Mouse (Mus musculus): ENCODE data around the gene Tmprss13. TPM values are rescaled to one million over a fixed set of nuclear protein-coding genes. Genes with fewer than 3 reads are reported as not detected.

Gene Tmprss13
- polyA plus RNA-seq, 1 experiment from 2014 or later, result not detected

- 86% methylated on average over 2 of the region's 2 CpGs for WGBS
- H3K4me2 ChIP-seq, result no peak overlapping the region
- H3K9ac ChIP-seq, result no peak overlapping the region
- H3K36me3 ChIP-seq (replicated peaks), result no peaks in the 10 kb centered on the region
- no peak overlapping the region for H3K27ac ChIP-seq
- no peaks in the 10 kb centered on the region for H3K9me3 ChIP-seq
- H3K4me3 ChIP-seq, result no peak overlapping the region
- no peaks in the 10 kb centered on the region for H3K27me3 ChIP-seq (replicated peaks)
- no peak for ATAC-seq (replicated peaks)
- H3K4me1 ChIP-seq, result no peaks in the 10 kb centered on the region
Measured at GRCm38 (mm10) chr9:45345516-45345915, 26.6 kb downstream of the Tmprss13 start.

- WGBS, result 77% methylated on average over 6 of the region's 6 CpGs
- no peak overlapping the region for H3K4me3 ChIP-seq
- no peaks in the 10 kb centered on the region for H3K27me3 ChIP-seq (replicated peaks)
Measured at GRCm38 (mm10) chr9:45346276-45346675, 27.4 kb downstream of the Tmprss13 start.

DNA sequence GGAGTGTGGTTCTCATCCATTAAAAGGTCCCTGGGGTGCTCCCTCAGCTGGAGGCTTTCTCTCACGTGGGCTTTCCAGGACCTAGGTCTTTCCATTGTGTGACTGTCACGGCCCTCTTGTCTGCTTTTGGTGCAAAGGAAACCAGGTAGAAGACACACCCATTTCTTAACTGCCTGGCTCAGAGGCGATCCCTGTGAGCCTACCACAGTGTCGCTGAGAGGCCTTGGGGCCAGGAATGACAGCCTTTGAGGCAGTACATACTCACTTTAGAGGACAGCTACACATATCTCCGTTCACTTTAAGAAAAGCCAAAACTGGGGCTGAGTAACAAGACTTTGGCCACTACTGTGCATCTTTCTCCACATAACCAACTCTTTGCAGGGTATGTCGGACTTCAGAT, 29.7 kb downstream of the Tmprss13 start:
- Histone ChIP-seq H3K9ac (no peak overlapping the region), H3K9me3 (no peaks in the 10 kb centered on the region), H3K36me3 (replicated peaks) (no peaks in the 10 kb centered on the region), H3K4me3 (no peak overlapping the region), H3K27ac (no peak overlapping the region), H3K4me1 (no peaks in the 10 kb centered on the region), H3K27me3 (replicated peaks) (no peaks in the 10 kb centered on the region), H3K4me2 (no peak overlapping the region)
- no peak for ATAC-seq (replicated peaks)
- 82% methylated on average over 6 of the region's 6 CpGs for WGBS

More at GRCm38 (mm10) chr9:45346276-45346675, 27.4 kb downstream of the Tmprss13 start:
- H3K4me2 ChIP-seq, result no peak overlapping the region
- H3K4me1 ChIP-seq, result no peaks in the 10 kb centered on the region
- no peak overlapping the region for H3K9ac ChIP-seq
- no peaks in the 10 kb centered on the region for H3K9me3 ChIP-seq
- no peak for ATAC-seq (replicated peaks)
- no peaks in the 10 kb centered on the region for H3K36me3 ChIP-seq (replicated peaks)
- no peak overlapping the region for H3K27ac ChIP-seq

DNA sequence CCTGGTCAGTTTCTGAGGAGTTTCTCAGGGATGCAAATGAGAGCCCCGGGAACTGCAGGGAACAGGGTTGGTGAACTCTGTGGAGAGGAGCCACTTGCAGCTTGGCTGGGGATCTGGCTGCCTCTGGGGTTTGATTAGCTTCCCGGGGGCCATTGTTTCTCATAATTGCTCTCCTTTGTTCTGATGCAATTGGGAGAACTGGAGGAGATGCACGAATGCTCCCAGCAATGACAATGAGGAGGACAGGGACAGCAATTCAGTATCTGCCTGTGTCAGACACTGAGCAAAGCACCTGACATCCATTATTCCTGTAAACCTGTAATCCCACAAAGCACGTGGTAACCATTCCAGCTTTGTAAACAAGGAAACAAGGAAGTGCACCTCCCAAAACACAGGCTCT, 30.3 kb downstream of the Tmprss13 start:
- ATAC-seq (replicated peaks), result no peak
- H3K9ac ChIP-seq, result no peak overlapping the region
- H3K4me3 ChIP-seq, result no peak overlapping the region
- H3K27ac ChIP-seq, result no peak overlapping the region
- H3K4me2 ChIP-seq, result no peak overlapping the region
- no peaks in the 10 kb centered on the region for H3K9me3 ChIP-seq
- H3K4me1 ChIP-seq, result no peaks in the 10 kb centered on the region
- no peaks in the 10 kb centered on the region for H3K27me3 ChIP-seq (replicated peaks)
- H3K36me3 ChIP-seq (replicated peaks), result no peaks in the 10 kb centered on the region
- WGBS, result 26% methylated on average over 4 of the region's 4 CpGs

GRCm38 (mm10) chr9:45349851-45350250, 31.0 kb downstream of the Tmprss13 start:
- H3K4me1 ChIP-seq, result no peaks in the 10 kb centered on the region
- H3K9me3 ChIP-seq, result no peaks in the 10 kb centered on the region
- no peak for ATAC-seq (replicated peaks)
- H3K4me3 ChIP-seq, result no peak overlapping the region
- H3K27ac ChIP-seq, result no peak overlapping the region
- no peaks in the 10 kb centered on the region for H3K36me3 ChIP-seq (replicated peaks)
- 46% methylated on average over 5 of the region's 5 CpGs for WGBS
- no peak overlapping the region for H3K9ac ChIP-seq
- no peak overlapping the region for H3K4me2 ChIP-seq
- no peaks in the 10 kb centered on the region for H3K27me3 ChIP-seq (replicated peaks)

- 93% methylated on average over 2 of the region's 2 CpGs for WGBS
- Histone ChIP-seq H3K9ac (no peak overlapping the region), H3K27ac (no peak overlapping the region), H3K4me1 (no peaks in the 10 kb centered on the region), H3K9me3 (no peaks in the 10 kb centered on the region), H3K27me3 (replicated peaks) (no peaks in the 10 kb centered on the region), H3K4me3 (no peak overlapping the region), H3K36me3 (replicated peaks) (no peaks in the 10 kb centered on the region), H3K4me2 (no peak overlapping the region)
- ATAC-seq (replicated peaks), result no peak
Measured at GRCm38 (mm10) chr9:45355192-45355591, 36.3 kb downstream of the Tmprss13 start.

- Histone ChIP-seq H3K9me3 (no peaks in the 10 kb centered on the region), H3K4me3 (no peak overlapping the region), H3K4me2 (no peak overlapping the region), H3K27ac (no peak overlapping the region), H3K36me3 (replicated peaks) (no peaks in the 10 kb centered on the region), H3K4me1 (no peaks in the 10 kb centered on the region), H3K27me3 (replicated peaks) (no peaks in the 10 kb centered on the region), H3K9ac (no peak overlapping the region)
- 82% methylated on average over 7 of the region's 7 CpGs for WGBS
- ATAC-seq (replicated peaks), result no peak
Measured at GRCm38 (mm10) chr9:45358356-45358755, 39.5 kb downstream of the Tmprss13 start.

DNA sequence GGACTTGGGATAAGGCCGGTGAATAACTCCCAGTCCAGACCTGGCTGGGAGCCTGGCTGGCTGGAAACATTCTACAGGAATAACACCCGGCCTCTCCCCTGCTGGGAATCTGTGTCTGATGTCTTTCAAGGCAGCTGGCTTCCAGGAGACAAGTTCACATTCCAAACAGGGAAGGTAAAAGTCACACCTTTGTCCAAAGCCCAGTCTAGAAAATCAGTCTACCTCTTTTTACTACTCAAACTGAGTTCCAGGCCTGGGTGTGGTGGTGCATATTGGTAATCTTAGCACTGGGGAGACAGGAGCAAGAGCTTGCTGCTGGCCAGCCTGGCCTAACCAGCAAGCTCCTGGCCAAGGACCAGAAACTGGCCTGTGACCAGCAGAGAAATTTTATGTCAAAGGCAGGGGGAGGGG, 43.2 kb downstream of the Tmprss13 start:
- H3K9ac ChIP-seq, result no peak overlapping the region
- H3K36me3 ChIP-seq (replicated peaks), result no peaks in the 10 kb centered on the region
- no peaks in the 10 kb centered on the region for H3K27me3 ChIP-seq (replicated peaks)
- no peak overlapping the region for H3K4me2 ChIP-seq
- H3K4me1 ChIP-seq, result no peaks in the 10 kb centered on the region
- H3K4me3 ChIP-seq, result no peak overlapping the region
- H3K27ac ChIP-seq, result no peak overlapping the region
- ATAC-seq (replicated peaks), result no peak
- H3K9me3 ChIP-seq, result no peaks in the 10 kb centered on the region
- 36% methylated on average over 2 of the region's 2 CpGs for WGBS

GRCm38 (mm10) chr9:45363639-45364214, 44.8 kb downstream of the Tmprss13 start:
- no peak overlapping the region for H3K4me3 ChIP-seq
- WGBS, result 51% methylated on average over 7 of the region's 7 CpGs
- H3K9me3 ChIP-seq, result no peaks in the 10 kb centered on the region
- no peak overlapping the region for H3K27ac ChIP-seq
- H3K27me3 ChIP-seq (replicated peaks), result no peaks in the 10 kb centered on the region
- no peak overlapping the region for H3K4me2 ChIP-seq
- ATAC-seq (replicated peaks), result no peak
- H3K9ac ChIP-seq, result no peak overlapping the region
- H3K4me1 ChIP-seq, result no peaks in the 10 kb centered on the region
- no peaks in the 10 kb centered on the region for H3K36me3 ChIP-seq (replicated peaks)

DNA sequence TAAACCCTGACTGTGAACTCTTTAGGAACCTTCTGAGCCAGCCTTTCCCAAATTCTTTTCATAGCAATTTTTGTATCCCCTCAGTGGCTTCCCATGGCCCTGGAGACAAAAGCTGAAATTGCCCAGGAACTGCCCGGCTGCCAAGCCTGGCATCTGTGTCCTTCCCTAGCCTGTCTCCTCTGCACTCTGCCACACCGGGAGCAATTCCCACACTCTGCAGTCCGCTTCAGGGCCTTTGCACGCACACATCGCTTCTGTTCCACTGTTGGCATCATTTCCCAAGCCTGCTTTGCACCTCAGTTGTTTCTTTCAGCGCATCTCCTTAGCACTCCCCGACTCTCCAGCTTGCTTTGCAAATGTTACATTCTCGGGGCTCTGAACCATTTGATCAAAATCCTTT, 48.8 kb downstream of the Tmprss13 start:
- H3K36me3 ChIP-seq (replicated peaks), result no peaks in the 10 kb centered on the region
- no peak overlapping the region for H3K27ac ChIP-seq
- peaks cover 20% of the 10 kb centered on the region for H3K4me1 ChIP-seq
- WGBS, result 82% methylated on average over 8 of the region's 8 CpGs
- H3K4me2 ChIP-seq, result no peak overlapping the region
- H3K9ac ChIP-seq, result no peak overlapping the region
- ATAC-seq (replicated peaks), result no peak
- no peaks in the 10 kb centered on the region for H3K27me3 ChIP-seq (replicated peaks)
- no peak overlapping the region for H3K4me3 ChIP-seq
- no peaks in the 10 kb centered on the region for H3K9me3 ChIP-seq

DNA sequence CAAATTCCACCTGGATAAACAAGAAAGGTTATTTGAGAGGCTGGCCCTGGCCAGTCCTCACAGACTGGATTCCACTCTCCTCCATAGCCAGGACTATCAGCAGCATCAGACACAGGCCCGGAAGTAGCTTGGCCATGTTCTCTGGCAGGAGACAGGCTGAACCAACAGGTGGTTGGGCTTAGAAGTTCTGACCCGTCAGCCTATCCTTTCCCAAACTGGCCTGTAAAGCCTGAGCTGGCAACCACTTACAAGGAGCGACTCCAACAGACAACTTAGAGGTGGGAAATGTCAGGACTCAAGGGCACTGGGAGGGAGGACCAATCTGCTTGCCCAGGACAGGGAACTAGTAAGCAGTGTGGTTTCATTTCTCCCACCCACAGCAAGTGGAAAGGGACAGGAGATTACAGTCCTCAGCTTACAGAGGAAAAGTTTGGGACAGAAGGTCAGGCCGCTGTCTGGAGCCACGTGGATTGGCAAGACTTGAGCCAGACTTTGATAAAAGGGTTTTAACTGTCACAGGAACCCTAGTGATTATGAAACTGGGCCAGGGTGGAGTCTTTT, 49.5 kb downstream of the Tmprss13 start:
- Histone ChIP-seq H3K4me1 (peaks cover 26% of the 10 kb centered on the region), H3K9ac (no peak overlapping the region), H3K4me2 (no peak overlapping the region), H3K9me3 (no peaks in the 10 kb centered on the region), H3K36me3 (replicated peaks) (no peaks in the 10 kb centered on the region), H3K27me3 (replicated peaks) (no peaks in the 10 kb centered on the region), H3K27ac (no peak overlapping the region), H3K4me3 (no peak overlapping the region)
- 79% methylated on average over 5 of the region's 5 CpGs for WGBS
- no peak for ATAC-seq (replicated peaks)

DNA sequence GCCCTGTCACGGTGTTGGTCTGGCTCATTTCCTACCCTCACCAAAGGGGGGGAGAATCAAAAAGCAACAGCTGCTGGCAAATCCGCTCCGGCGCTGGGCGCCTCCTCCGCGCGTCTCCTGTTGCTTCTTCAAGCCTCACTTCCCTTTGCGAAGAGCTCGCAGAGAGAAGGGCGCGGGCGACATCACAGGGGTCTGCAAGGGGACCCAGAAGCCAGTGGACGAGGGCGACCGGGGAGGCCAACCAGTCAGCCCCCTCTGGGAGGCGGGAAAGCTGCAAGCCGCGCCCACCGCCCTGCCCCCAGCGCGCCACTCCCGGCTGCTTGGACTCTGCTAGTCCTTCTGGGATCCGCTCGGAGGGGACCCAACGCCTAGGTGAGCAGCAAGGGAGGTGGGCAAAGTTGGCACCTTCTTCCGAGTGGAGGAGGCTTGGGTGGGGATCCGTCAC, 51.2 kb downstream of the Tmprss13 start, which contains the start of gene Fxyd6:
Fxyd6 (plus strand) TSS at position 69 of the 445 bp plus-strand sequence.
- WGBS, result under 1% methylated on average over 28 of the region's 28 CpGs
- ATAC-seq (replicated peaks), result peak; percentile 68

More for the DNA sequence above, 51.2 kb downstream of the Tmprss13 start, which contains the start of gene Fxyd6:
- Histone ChIP-seq H3K36me3 (replicated peaks) (no peaks in the 10 kb centered on the region), H3K27ac (peak within 1 kb of the TSS; percentile 91), H3K4me1 (peaks cover 33% of the 10 kb centered on the region), H3K27me3 (replicated peaks) (no peaks in the 10 kb centered on the region), H3K9me3 (no peaks in the 10 kb centered on the region), H3K4me3 (peak within 1 kb of the TSS; percentile 65), H3K4me2 (peak within 1 kb of the TSS; percentile 52), H3K9ac (peak within 1 kb of the TSS; percentile 63)

Measured in midbrain, embryonic 15.5 days (tissue).